Mouse (Mus musculus): ENCODE data around the gene Zfp202.
A peak's percentile ranks its signal among the peaks of the same experiment; 100 is the strongest.
"Not testable (repeated sequence)": the region's sequence is repeated elsewhere in the genome, so short reads cannot be mapped to it uniquely, and the experiment has no call there.

Gene Zfp202

DNA sequence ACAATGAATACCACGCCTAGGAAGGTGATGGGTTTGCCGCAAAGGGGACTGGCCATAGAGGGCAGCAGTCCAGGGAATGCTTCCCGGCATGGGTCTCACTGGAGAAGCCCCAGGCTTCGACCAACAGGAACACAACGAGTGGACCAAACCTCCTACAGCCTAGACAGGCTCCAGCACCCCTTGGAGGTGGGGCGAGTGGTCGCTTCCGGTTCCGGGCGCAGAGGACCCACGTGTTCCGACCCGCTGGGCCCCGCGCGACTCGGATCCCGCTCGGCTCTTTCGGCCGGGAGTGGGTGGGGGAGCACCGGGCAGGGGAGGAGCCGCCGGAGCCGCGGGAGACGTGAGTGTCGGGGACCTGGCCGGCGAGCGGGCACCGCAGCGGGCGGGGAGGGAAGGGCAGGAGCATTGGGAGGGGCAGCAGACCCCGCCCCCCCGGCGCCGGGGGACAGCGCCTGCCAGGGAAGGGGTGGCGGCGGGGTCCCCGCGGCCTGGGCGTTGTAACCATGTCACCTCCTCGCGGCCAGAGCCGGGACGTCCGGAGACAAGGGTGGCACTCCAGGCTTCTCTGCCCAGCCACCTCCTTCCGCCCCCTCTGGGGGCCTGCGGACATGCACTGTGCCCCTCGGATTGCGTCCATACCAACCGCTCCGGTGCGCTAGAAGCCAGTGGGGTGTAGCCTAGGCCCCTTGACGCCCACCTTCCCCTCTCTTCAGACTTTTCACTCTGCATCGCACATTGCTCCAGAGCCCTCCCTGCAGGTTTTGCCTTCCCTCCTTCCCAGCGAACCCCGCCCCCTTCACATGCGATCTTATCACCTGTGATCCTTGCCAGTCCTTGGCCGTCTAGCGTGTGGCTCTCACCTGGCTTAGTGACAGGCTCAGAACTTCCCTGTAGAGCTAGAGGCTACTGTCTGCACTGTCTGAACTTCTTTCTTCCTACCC is at the start of gene Zfp202:
TSS of gene Zfp202 (plus strand) at position 219 of the 941 bp plus-strand sequence.
- peak; percentile 89 for DNase-seq

DNA sequence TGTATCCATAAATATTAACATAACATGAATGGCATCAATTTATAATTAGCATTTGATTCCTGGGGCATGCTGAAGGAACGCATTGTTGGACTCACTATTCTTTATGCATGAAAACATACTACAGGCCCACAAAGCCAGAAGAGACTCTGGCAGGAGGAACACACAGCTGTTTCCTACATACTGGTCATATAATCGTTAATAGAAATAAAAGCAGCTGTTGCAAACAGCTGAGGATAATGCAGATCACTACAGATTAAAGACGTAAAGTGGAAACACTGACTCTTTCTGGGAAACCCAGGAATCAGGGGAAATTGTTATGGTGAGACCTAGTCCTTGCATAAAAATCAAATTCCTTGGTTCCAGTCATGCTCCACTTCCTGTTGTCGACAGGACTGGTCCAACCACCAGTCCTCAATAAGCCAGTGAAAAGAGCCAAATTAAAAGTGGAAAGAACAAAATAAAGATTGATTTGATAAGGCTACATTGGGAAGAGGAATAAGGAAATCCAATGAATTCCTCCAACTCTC is 36.9 kb upstream of the Zfp202 start:
- DNase-seq, result no peak

DNA sequence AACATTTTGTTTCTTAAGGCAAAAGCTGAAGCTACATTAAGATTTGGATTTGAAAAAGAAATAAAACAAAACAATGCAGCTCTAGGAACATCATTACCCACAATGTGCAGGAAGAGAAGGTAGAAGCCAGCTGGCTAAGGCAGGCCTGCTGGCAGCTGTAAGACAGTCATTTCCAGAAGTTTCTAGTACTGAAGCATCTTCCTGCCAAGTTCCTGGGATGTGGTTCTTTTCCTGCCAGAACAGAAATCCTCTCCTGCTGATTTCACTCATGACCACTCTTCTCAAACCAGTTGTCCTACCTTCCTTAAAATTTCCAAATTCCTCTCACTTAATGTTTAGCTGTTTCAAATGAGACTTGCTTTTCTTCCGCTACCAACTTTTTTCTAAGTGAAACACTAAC is 25.7 kb upstream of the Zfp202 start:
- no peak for DNase-seq

DNA sequence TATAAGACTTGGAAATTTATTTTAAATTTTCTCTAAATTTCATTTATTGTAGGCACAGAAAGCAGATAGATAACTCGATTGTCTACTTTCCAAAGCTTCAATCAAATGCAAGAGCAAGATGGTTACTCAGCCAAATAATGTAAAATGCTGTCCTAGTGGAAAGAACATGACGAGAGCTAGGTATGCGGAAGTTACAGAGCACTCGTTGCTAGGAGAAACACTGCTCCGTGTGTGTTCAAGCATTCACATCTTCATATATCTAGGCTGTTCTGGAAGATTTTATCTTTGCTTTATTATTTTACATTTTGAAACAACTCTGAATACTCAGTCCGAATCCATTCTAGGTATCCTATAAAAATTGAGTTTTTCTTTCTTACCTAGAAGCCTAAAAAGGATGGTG is 15.1 kb upstream of the Zfp202 start:
- DNase-seq, result no peak

DNA sequence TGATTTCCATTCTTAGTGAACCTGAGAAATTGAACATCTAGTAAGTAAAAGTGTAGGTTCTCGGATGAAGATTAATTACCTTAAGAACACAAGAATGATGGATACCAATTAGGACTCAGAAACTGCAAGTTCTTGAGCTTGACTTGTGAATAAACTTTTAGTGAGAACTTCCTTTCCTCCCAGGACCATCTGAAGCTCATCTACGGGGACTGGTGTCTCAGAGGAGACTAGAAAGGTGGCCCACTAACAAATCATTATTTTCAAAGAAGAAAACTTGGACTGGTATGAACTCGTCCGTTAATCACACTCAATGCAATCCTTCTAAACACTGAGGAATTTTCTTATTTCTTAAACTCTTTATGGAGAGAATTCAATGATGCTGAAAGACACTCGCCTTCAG is 11.5 kb upstream of the Zfp202 start, which contains the start of gene Olfr986:
TSS of gene Olfr986 (plus strand) at position 301 of the 400 bp plus-strand sequence.
- no peak for DNase-seq

DNA sequence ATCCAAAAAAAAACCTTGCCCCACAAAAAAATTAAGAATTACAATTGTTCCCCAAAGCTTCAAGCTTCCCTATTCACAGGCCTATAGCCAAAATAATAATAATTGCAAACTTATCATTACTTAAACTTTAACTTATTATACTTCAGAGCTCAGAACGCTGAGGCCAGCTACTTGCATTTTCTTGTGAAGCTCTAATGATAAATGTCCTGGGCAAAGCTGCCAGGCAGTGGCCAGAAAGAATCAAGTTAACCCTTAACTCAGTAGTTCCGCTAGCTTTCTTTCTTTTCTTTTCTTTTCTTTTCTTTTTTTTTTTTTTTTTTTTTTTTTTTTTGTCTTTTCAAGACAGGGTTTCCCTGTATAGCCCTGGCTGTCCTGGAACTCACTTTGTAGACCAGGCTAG is 7.0 kb upstream of the Zfp202 start:
- DNase-seq, result not testable (repeated sequence)

DNA sequence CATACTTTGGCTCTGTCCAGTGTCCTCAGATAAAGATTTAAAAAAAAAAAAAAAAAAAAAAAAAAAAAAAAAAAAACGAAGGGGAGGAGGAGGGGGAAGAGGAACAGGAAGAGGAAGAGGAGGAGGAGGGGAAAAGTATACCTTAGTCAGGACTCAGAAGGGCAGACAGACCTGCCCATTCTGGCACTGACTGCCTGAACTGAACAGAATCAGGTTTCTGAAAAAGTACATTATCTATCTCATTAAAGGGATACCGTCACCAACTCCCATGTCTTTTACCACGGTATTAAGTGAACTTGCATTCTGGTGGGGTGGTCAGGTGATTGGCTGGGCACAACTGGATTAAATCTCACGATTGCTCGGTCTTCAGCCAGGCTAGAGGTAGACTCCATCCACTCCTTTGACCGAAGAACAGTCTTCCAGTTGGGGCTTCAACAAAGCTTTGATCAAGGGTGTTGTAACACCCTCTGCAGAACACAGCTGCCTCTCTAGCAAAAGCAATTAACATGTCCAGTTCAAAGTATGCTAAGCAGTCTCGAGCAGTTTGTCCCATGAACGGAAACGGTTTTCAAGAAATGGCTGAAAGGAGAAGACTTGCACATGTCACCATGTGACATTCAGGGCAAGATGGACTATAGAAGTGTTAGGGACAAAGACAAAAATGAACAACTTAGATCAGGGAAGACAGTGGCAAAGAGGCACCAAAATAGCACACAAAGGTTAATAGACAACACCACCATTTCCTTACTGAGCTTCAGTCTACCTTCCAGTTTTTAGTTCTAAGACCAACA is 835 bp upstream of the Zfp202 start:
- no peak for DNase-seq

DNA sequence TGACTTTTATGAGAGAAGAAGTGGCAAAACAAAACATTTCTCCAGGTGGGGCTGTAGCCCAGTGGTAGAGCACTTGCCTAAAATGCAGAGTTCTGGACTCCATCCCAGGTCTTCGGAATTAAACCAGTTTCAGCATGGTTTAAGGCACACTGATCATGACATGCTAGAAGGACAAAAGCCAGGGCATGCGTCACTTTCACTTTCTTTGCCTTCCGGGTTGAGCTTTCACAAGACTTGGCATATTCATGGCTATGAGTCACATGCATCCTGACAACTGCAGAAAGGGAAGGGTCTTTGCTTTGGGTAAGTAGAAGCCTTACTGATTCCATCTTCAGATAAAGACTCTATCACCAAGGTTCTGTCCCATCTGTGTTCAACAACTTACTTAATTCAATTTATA is 3.9 kb downstream of the Zfp202 start:
- DNase-seq, result no peak

DNA sequence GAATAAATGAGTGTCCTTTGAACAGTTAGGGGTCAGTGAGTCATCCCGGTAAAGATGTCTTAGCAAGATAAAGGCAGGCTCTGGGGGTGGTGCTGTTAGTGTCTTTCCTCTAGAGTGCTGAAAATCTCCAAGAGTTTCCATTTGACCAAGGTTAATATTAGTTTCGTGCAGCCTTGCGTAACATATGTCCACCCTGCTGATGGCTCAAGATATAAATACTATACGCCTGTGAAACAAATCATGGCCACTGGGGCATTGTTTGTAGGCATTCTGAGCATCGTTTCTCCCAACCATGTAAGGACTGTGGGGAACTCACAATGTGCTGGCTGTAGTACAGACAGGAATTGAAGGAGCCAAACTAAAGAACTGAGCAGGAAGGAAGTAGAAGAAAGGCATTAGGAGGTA is 14.4 kb downstream of the Zfp202 start:
- DNase-seq, result no peak

DNA sequence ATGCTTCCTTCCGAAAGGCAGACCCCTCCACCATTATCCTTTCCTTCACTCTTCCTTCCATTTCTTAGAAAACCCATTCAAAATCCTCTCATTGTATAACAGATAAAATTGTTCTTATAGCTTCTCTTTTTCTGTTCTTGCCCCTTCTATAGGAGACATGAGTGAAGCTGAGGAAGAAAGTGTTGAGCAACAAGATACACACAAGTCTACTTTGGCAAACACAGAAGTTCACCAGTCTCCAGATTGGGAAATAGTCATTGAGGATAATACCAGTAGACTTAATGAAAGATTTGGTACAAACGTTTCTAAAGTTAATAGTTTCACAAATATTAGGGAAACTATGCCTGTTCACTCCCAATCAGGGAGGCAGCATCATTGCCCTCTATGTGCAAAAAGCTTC is 18.6 kb downstream of the Zfp202 start:
- DNase-seq, result no peak

DNA sequence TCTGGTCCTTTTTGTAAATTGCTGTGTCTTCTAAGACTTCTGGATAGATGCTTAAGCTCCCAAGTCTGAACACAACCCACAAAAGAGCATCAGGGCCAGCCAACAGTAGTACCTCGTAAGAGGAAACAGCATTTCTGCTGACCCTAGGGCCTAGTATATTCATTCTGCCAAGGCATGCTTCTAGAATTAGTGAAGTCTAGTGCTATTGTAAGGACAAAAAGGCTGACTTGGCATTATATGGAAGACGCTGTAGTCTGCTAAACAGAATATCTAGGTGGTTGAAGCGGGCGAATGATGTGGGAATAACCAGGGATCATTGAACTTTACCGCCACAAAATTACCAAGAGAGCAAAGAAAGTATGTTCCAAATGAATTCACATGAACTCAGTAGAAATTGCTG is 21.9 kb downstream of the Zfp202 start:
- DNase-seq, result no peak

DNA sequence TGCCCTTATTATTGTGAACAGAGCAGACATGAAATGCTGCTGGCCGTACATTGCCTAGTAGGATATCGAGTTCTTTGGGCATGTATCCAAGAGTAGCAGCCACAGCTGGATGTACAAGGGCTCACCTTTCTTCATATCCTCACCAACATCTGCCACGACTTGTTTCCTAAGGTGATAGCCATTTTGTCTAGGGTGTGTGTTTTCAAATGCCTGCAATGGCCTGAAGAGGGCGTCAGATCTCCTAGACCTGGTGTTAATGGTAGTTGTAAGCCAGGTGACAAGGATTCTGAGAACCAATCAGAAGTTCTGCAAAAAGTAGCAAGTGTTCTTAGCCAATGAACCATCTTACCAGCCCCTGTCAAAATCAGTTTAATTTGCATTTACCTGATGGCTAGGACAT is 24.5 kb downstream of the Zfp202 start:
- no peak for DNase-seq

DNA sequence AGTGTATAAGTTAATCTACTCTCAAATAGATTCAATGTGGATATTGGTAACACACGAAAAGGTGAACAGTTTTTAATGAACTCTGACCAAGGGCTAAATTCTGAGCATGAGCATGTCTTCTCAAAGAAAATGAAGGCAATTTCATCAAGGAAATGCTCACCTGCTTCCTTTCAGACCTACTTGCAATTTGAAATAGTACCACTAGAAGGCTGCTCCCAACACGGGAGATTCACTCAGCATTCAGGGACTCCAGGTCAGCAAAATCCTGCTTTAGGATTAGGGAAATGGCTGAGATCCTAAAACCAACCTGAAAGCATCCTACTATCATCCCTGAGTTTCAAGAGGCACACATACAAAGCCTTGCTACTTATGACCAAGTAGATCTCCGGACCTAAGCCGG is 32.2 kb downstream of the Zfp202 start:
- no peak for DNase-seq

DNA sequence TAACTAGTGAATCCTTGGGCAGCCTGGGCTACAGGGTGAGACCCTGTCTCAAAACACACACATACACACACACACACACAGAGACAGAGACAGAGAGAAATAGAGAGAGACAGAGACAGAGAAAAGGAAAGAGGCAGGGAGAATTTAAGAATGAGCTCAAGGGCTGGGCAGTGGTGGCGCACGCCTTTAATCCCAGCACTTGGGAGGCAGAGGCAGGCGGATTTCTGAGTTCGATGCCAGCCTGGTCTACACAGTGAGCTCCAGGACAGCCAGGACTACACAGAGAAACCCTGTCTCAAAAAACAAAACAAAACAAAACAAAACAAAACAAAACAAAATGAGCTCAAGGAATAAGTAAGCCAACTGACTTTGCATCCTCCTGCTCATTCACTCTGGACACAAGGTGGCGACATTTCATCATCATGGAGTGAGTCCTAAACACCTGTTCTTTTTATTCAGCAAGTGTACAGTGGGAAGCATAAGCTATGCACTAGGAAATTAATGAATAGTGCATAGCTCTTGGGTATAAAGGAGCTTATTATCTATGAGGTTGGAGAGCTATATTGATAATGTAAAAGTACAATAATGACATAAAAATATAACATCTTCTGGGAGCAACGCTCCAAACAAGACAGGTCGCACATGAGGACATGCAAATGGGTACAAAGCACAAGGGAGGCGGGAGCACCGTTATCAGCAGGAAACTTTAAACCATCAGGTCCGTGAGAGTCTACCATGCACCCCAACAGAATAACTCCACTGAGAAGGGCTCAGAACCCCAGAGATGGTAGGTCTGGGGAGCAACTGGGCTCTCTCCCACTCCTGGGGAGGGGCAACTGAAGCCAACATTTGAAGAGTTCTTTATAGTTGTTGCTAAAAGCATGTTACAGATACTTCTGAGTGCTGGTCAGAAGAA is 36.0 kb downstream of the Zfp202 start:
- DNase-seq, result no peak

DNA sequence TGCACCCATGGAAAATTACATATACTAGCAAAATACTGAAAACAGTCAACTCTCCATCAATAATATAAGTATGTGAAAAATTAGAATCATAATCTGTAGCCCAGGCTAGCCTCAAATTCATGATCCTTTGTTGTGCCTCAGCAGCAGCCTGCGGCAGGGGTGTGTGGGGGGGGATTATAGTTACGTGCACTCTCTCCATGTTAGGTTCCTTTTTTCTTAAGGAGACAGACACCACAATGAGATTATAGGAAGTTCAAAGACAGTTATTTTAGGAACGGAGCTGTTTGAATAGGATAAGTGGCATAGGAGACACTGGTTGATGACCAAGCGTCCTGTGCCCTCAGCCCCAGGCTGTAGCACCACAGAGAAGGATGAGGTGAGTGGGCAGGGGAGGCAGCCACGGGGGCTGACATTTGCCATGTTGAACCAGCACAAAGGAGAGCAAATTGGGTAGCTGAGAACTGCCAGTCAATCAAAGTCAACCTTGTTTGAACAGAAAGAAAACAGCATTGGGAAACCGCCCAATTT is 36.8 kb downstream of the Zfp202 start:
- DNase-seq, result no peak

DNA sequence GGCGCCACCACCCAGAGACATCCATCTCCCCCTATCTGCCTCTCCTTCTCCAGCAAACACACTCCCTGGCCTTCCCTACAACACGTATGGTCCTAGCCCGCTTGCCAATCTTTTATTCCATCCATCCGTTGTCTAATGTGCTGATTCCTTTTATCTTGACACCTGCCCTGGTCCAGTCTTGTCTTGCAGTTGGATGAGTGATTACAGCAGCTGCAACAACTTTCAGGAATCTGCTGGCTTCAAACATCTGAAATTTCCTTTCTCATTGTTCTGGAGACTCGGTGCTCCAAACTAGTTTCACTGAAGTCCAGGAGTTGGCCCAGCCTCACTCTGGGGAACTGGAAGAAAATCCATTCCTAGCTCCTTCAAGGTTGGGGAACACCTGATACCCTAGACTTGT is 37.4 kb downstream of the Zfp202 start:
- no peak for DNase-seq

DNA sequence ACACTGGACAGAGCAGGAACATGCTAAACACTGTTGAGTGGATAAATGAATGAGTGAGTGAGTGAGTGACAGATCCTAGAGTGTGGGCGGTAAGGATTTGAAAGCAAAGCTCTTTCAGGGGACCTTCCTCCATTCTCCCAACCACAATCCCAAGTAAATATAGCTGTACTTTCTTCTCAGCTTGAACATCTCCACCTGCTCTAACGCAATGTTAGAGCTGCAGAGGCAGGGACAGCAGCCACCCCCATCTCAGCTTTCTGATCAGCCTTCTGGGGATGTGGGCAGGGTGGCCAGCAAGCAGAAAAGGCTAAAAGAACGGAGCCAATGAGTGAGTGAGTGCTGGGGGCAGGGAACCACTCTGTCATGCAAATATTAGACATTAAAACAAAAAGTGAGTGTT is 38.9 kb downstream of the Zfp202 start:
- DNase-seq, result no peak

DNA sequence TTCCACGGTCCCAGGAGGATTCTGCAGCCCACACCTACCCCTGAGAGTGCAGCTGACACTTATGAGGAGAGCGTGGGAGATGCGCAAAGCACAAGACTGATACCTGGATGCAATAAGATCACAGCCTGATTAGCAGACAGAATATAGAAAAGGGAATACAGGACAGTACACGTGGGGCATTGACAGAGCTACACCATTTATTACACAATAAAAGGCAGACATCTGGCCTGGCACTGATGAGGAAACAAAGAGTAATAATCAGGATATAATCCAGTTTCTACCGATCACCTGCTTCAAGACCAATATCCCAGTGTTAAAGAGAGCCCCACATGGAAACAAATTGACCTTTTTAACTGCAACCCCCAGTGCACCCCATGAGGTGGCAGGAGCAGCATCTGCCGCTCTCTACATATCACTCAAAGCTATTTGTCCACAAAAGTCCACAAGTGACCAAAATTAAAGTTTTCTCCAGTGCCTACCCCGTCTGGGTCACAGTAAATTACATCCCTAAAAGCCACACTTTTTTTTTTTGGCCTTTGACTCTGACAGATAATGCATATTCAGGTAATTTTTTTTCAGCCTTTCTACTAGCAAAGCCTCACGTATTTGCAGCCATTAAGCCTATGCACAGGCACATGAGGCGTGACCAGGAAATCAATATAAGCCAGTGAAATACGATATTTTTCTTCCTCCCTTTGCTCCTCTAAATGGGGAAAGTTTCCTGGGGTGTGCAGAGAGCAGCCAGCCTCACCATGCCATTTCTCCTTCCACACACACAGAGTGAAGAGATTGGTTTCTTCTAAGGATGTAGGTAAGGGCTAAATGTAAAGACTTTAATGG is 42.3 kb downstream of the Zfp202 start:
- no peak for DNase-seq

DNA sequence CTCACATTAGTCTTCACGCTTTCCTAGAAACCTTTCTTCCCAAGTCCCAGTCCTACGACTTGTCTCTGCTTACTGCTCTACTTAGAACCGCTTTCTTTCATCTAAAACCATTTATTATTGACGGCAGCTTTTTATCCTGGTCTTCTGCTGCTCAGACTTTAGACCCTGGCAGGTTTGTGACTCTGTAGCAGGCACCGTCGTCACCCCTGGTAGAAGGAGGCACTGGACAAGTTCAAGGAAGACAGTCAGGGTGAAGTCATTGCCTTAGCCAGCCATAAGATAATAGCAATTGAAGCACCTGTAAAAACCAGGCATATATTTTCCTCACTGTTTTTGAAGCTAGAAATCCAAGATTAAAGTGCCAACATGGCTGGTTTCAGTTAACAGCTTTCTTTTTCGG is 43.1 kb downstream of the Zfp202 start:
- DNase-seq, result no peak

DNA sequence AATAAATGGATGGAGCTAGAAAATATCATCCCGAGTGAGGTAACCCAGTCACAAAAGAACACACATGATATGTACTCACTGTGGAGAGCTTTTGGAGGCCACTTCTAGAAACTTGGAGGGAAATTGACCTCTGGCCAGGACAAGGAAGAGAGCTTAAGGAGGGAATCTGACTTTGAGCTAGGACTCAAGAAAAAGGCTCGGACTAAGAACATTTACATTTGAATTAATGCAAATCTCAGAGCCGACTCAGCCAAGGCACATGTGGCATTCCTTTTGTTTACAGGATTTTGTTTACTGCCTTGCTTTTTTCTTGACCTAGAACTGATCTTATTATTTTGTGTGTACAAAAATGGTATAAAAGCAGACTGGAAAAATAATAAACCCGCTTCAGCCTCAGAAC is 47.6 kb downstream of the Zfp202 start:
- DNase-seq, result no peak

DNA sequence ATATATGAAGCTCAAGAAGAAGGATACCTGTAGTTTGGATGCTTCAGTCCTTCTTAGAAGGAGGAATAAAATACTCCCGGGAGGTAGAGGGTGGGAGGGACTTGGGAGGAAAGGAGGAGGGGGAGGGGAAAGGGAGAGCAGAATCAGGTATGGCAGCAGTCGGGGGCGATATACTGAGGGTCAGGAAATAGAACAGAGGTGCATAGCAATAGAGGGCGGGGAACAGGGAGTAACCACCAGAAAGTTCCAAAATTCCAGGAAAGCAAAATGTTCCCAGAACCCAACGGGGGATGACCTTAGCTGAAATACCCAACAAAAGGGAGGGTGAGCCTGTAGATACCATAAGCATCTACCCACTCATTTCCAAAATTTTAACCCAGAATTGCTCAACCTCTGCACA is 48.2 kb downstream of the Zfp202 start:
- DNase-seq, result no peak
